10 mouse cellular contexts compared by ENCODE assay signal in genomic region chr1:182086759-182087158, GRCm38 (mm10). TPM values are rescaled to one million over a fixed set of nuclear protein-coding genes. Genes with fewer than 3 reads are reported as not detected.
DNase-seq lines count a peak whose midpoint lies in the region; ATAC-seq lines count a peak whose summit lies in the region.
"Had no signal": no experiment of that assay in that cellular context is flagged by ENCODE, and none has a peak within 500 bp of the region (broad histone marks: within the 10 kb centered on the region; RNA-seq: fewer than 3 reads in every experiment).

No protein-coding gene starts in this region.

- no peak for ATAC-seq in heart, embryonic 15.5 days (replicated peaks; ENCODE audit: insufficient number of reproducible peaks, insufficient read depth, low FRiP score, low read depth)

- intact Hi-C loops in left cerebral cortex, postnatal 25 days (cut with DNase I), result loop anchor here (5.0 kb wide), 1 partner anchor 64 kb away; no protein-coding TSS in a partner anchor
- intact Hi-C loops in gastrocnemius, postnatal 14 days (cut with DNase I; ENCODE audit: low total_unique reads), result no loop called here

- WGBS in heart, embryonic 15.5 days, result 28% methylated on average over 7 of the region's 7 CpGs

- no peaks in the 10 kb centered on the region for H3K27me3 ChIP-seq in heart, embryonic 15.5 days

- H3K27ac ChIP-seq in heart, embryonic 15.5 days, result peak overlapping the region; percentile 17

- H3K36me3 ChIP-seq in heart, embryonic 15.5 days, result no peaks in the 10 kb centered on the region

- H3K4me3 ChIP-seq in heart, embryonic 15.5 days, result no peak overlapping the region
- H3K4me3 ChIP-seq: myocyte had no signal

- no peaks in the 10 kb centered on the region for H3K9me3 ChIP-seq in heart, embryonic 15.5 days (replicated peaks)

- no peak overlapping the region for H3K4me2 ChIP-seq in heart, embryonic 15.5 days

- H3K9ac ChIP-seq in heart, embryonic 15.5 days, result no peak overlapping the region

- DNase-seq in heart, adult 18-20 months, result no peak
- peak; percentile 22 for DNase-seq in cerebellum, adult 9-10 months
- DNase-seq in frontal cortex, postnatal 36 days (ENCODE audit: low spot score in 2 of 2), result peak; percentile 31 to 54
- DNase-seq in left cerebral cortex, postnatal 25 days (ENCODE audit: low spot score in 2 of 2), result peak; percentile 45 to 64
- no peak for DNase-seq in c-Kit-positive CD71-positive TER-119-positive erythroid progenitor cells, embryonic 14.5 days (ENCODE audit: low spot score)
- DNase-seq in gastrocnemius, postnatal 14 days, result no peak
- no peak for DNase-seq in urinary bladder, postnatal 10 days (ENCODE audit: low spot score)
- DNase-seq: thymus, postnatal 4 days had no signal

- peaks cover 60% of the 10 kb centered on the region for H3K4me1 ChIP-seq in heart, embryonic 15.5 days (replicated peaks)

RNA-seq across cellular contexts. Expression of gene Srp9, which starts 37.8 kb away (rescaled TPM):
- 88.4 and 109 TPM in 2 replicates for polyA plus RNA-seq in heart, embryonic 15.5 days (2015; fragmentation: Nextera tagmentation; extraction: Ambion mirVana)
- total RNA-seq in heart, adult 18-20 months (2021), result 10 to 100 TPM; 49.4 to 52.0 TPM
- 10 to 100 TPM; 61.0 to 64.1 TPM for total RNA-seq in left cerebral cortex, postnatal 25 days (2021)
- total RNA-seq in gastrocnemius, postnatal 14 days (2021), result 10 to 100 TPM; 36.2 to 39.1 TPM

Comparison
In these comparisons a context has a peak if more than half of its experiments do, and no peak if none do; other contexts are left out.
1. DNase-seq: peak in cerebellum, adult 9-10 months (single experiment), frontal cortex, postnatal 36 days (2 of 2) and left cerebral cortex, postnatal 25 days (2 of 2); none in heart, adult 18-20 months (0 of 2), c-Kit-positive CD71-positive TER-119-positive erythroid progenitor cells, embryonic 14.5 days (single experiment), gastrocnemius, postnatal 14 days (single experiment) and urinary bladder, postnatal 10 days (single experiment).